Mouse (Mus musculus): ENCODE results near the gene Klhl26.

The Klhl26 gene

GRCm38 (mm10) chr8:70406427-70407069, 70.2 kb downstream of the Klhl26 start:
- peak in 1 of 2 experiments; percentile 45 for DNase-seq

- DNase-seq: no peak
Measured at GRCm38 (mm10) chr8:70405189-70405588, 71.6 kb downstream of the Klhl26 start.

GRCm38 (mm10) chr8:70404212-70404611, 72.6 kb downstream of the Klhl26 start:
- DNase-seq: no peak

Measured in cerebellum, postnatal 36 days (tissue).